Mouse (Mus musculus) embryonic facial prominence, embryonic 14.5 days (tissue): ENCODE data around the gene Camta1. TPM values are rescaled to one million over a fixed set of nuclear protein-coding genes. Genes with fewer than 3 reads are reported as not detected.
A peak's percentile ranks its signal among the peaks of the same experiment; 100 is the strongest.

ENCODE experiments used
- ATAC-seq: fragments of 200-750 bp; cut with Nextera tagmentation; 2 replicates; pipeline ENCODE4 v1.8.0; 2017; ENCODE audit warnings: low read depth, moderate number of reproducible peaks, moderate TSS enrichment
- DNase-seq: peaks from one replicate; pipeline ENCODE4 v3.0.0-alpha.2; 2015; ENCODE audit warnings: low spot score
- H3K27ac ChIP-seq: fragments of 300-500 bp; sonication (generic); replicated peaks from 2 replicates; pipeline ENCODE4 v1.5.1; 2014; ENCODE audit warnings: low read depth, mild to moderate bottlenecking, low read length, moderate library complexity
- H3K27me3 ChIP-seq: fragments of 300-500 bp; sonication (generic); replicated peaks from 2 replicates; pipeline ENCODE4 v1.6.1; 2014; ENCODE audit warnings: low read length; ENCODE audit not compliant: control insufficient read depth, insufficient read depth
- H3K36me3 ChIP-seq: fragments of 300-500 bp; sonication (generic); 2 replicates; pipeline ENCODE4 v1.6.1; 2014; ENCODE audit warnings: low read length, mixed read lengths; ENCODE audit not compliant: control insufficient read depth, insufficient read depth
- H3K4me1 ChIP-seq: fragments of 300-500 bp; sonication (generic); 2 replicates; pipeline ENCODE4 v1.6.1; 2014; ENCODE audit warnings: antibody characterized with exemption, low read length; ENCODE audit not compliant: control insufficient read depth, insufficient read depth
- H3K4me2 ChIP-seq: fragments of 300-500 bp; sonication (generic); 2 replicates; pipeline ENCODE4 v1.6.1; 2014; ENCODE audit warnings: low read depth, mild to moderate bottlenecking, low read length, moderate library complexity, mixed read lengths
- H3K4me3 ChIP-seq: fragments of 300-500 bp; sonication (generic); 2 replicates; pipeline ENCODE4 v1.5.1; 2014; ENCODE audit warnings: low read depth, mild to moderate bottlenecking, low read length
- H3K9ac ChIP-seq: fragments of 300-500 bp; sonication (generic); 2 replicates; pipeline ENCODE4 v1.6.1; 2014; ENCODE audit warnings: low read depth, mild to moderate bottlenecking, low read length, moderate library complexity, mixed read lengths
- H3K9me3 ChIP-seq: fragments of 300-500 bp; sonication (generic); 2 replicates; pipeline ENCODE4 v1.6.1; 2016; ENCODE audit warnings: low read length; ENCODE audit not compliant: control insufficient read depth
- WGBS: fragments of 180-500 bp; shearing (Covaris S2); extraction: QIAGEN DNeasy Blood & Tissue Kit; methylation state at CpG from one replicate; pipeline ENCODE4 v1.1.7; 2014; 5-methylcytosine and 5-hydroxymethylcytosine counted together
- polyA plus RNA-seq: library from polyadenylated mRNA; unstranded; fragments of >200 nt; fragmentation: Nextera tagmentation; extraction: Ambion mirVana; gene quantifications from 2 replicates; pipeline ENCODE4 v1.2.1, GENCODE M21; 2014

The Camta1 gene
- polyA plus RNA-seq, 1 experiment from 2014 or later = 77.3 TPM

GRCm38 (mm10) chr4:151073108-151073744 is 788.5 kb downstream of the Camta1 start:
- ATAC-seq = peak; percentile 67; the same call in 1 of the 2 replicates
- peaks cover 35% of the 10 kb centered on the region for H3K36me3 ChIP-seq

GRCm38 (mm10) chr4:151070962-151071361 is 790.7 kb downstream of the Camta1 start:
- Histone ChIP-seq H3K36me3 (peaks cover 24% of the 10 kb centered on the region), H3K4me2 (no peak overlapping the region), H3K4me1 (no peaks in the 10 kb centered on the region), H3K27ac (no peak overlapping the region), H3K9ac (no peak overlapping the region), H3K4me3 (no peak overlapping the region), H3K27me3 (no peaks in the 10 kb centered on the region), H3K9me3 (no peaks in the 10 kb centered on the region)
- ATAC-seq (no peak), DNase-seq (no peak)
- WGBS = 80% methylated on average over 7 of the region's 7 CpGs

More at GRCm38 (mm10) chr4:151073108-151073744, 788.5 kb downstream of the Camta1 start:
- peak; percentile 75 for DNase-seq
- Histone ChIP-seq H3K9ac (no peak overlapping the region), H3K4me1 (no peaks in the 10 kb centered on the region), H3K9me3 (no peaks in the 10 kb centered on the region), H3K27ac (no peak overlapping the region), H3K27me3 (no peaks in the 10 kb centered on the region), H3K4me3 (no peak overlapping the region), H3K4me2 (no peak overlapping the region)
- 49% methylated on average over 13 of the region's 13 CpGs for WGBS

- Histone ChIP-seq H3K9me3 (no peaks in the 10 kb centered on the region), H3K4me3 (no peak overlapping the region), H3K27ac (no peak overlapping the region), H3K4me1 (no peaks in the 10 kb centered on the region), H3K9ac (no peak overlapping the region), H3K36me3 (0 out of 2 replicates have a peak, but pooled peaks cover 8% of the 10 kb centered on the region), H3K4me2 (no peak overlapping the region), H3K27me3 (no peaks in the 10 kb centered on the region)
- ATAC-seq (no peak), DNase-seq (no peak)
- WGBS = 68% methylated on average over 4 of the region's 4 CpGs
These were observed 792.9 kb downstream of the Camta1 start for GRCm38 (mm10) chr4:151068751-151069150.

- H3K27ac ChIP-seq = no peak overlapping the region
- no peak for ATAC-seq
- 96% methylated on average over 4 of the region's 4 CpGs for WGBS
These were observed 802.1 kb downstream of the Camta1 start for GRCm38 (mm10) chr4:151059566-151059965.

GRCm38 (mm10) chr4:151058634-151059033 is 803.0 kb downstream of the Camta1 start:
- Histone ChIP-seq H3K4me3 (peak overlapping the region; percentile 97), H3K4me1 (0 out of 2 replicates have a peak, but pooled peaks cover 4% of the 10 kb centered on the region), H3K9ac (peak overlapping the region; percentile 59; the same call in 1 of the 2 replicates), H3K27me3 (no peaks in the 10 kb centered on the region), H3K27ac (peak overlapping the region; percentile 79; the same call in 1 of the 2 replicates), H3K36me3 (peaks cover 24% of the 10 kb centered on the region), H3K4me2 (peak overlapping the region; percentile 61), H3K9me3 (peaks cover 4% of the 10 kb centered on the region; the same call in 1 of the 2 replicates)
- no peak for DNase-seq
- WGBS = 73% methylated on average over 4 of the region's 4 CpGs
- no peak for ATAC-seq

More at GRCm38 (mm10) chr4:151059566-151059965, 802.1 kb downstream of the Camta1 start:
- no peak for DNase-seq
- peaks cover 4% of the 10 kb centered on the region; the same call in 1 of the 2 replicates for H3K9me3 ChIP-seq
- 0 out of 2 replicates have a peak, but pooled peaks cover 4% of the 10 kb centered on the region for H3K4me1 ChIP-seq
- H3K4me2 ChIP-seq = no peak overlapping the region
- no peak overlapping the region for H3K9ac ChIP-seq
- no peaks in the 10 kb centered on the region for H3K27me3 ChIP-seq
- H3K36me3 ChIP-seq = peaks cover 16% of the 10 kb centered on the region
- no peak overlapping the region for H3K4me3 ChIP-seq

- Histone ChIP-seq H3K36me3 (peaks cover 31% of the 10 kb centered on the region), H3K9me3 (peaks cover 4% of the 10 kb centered on the region; the same call in 1 of the 2 replicates), H3K4me1 (0 out of 2 replicates have a peak, but pooled peaks cover 4% of the 10 kb centered on the region), H3K4me2 (peak within 1 kb of the TSS; percentile 61), H3K4me3 (peak within 1 kb of the TSS; percentile 97), H3K9ac (peak within 1 kb of the TSS; percentile 97), H3K27me3 (no peaks in the 10 kb centered on the region), H3K27ac (peak within 1 kb of the TSS; percentile 95)
- under 1% methylated on average over 50 of the region's 114 CpGs for WGBS
- ATAC-seq (peak; percentile 99), DNase-seq (peak; percentile 100)
These were observed 804.0 kb downstream of the Camta1 start, which contains the start of gene Vamp3 for GRCm38 (mm10) chr4:151057347-151058321. Gene Vamp3 (minus strand): TSS chr4:151057963.

- 88% methylated on average over 1 of the region's 1 CpGs for WGBS
- no peak for ATAC-seq
- no peak overlapping the region for H3K9ac ChIP-seq
- no peaks in the 10 kb centered on the region for H3K9me3 ChIP-seq
- no peaks in the 10 kb centered on the region for H3K4me1 ChIP-seq
- H3K27me3 ChIP-seq = no peaks in the 10 kb centered on the region
- H3K36me3 ChIP-seq = peaks cover 74% of the 10 kb centered on the region
- no peak overlapping the region for H3K4me3 ChIP-seq
- no peak overlapping the region for H3K27ac ChIP-seq
- no peak for DNase-seq
- H3K4me2 ChIP-seq = no peak overlapping the region
These were observed 810.5 kb downstream of the Camta1 start for GRCm38 (mm10) chr4:151051162-151051561.

GRCm38 (mm10) chr4:151046524-151046923 is 815.2 kb downstream of the Camta1 start:
- Histone ChIP-seq H3K4me3 (no peak overlapping the region), H3K4me1 (no peaks in the 10 kb centered on the region), H3K27ac (no peak overlapping the region), H3K9me3 (no peaks in the 10 kb centered on the region), H3K4me2 (no peak overlapping the region), H3K27me3 (no peaks in the 10 kb centered on the region), H3K36me3 (peaks cover 38% of the 10 kb centered on the region), H3K9ac (no peak overlapping the region)
- 91% methylated on average over 3 of the region's 3 CpGs for WGBS
- ATAC-seq (no peak), DNase-seq (no peak)
